Mouse (Mus musculus): ENCODE measurements around the gene Rsu1. TPM values are rescaled to one million over a fixed set of nuclear protein-coding genes. Genes with fewer than 3 reads are reported as not detected.

The Rsu1 gene
- polyA plus RNA-seq, 1 experiment from 2014 or later = 140 TPM

GRCm38 (mm10) chr2:13169962-13170361, 101.3 kb downstream of the Rsu1 start:
- DNase-seq (ENCODE audit: low spot score) (no peak), ATAC-seq (ENCODE audit: low read depth) (no peak)
- WGBS = 88% methylated on average over 6 of the region's 6 CpGs
- Histone ChIP-seq H3K27ac (replicated peaks; ENCODE audit: low read depth, low read length) (no peak overlapping the region), H3K4me3 (ENCODE audit: low read depth, low read length) (no peak overlapping the region), H3K36me3 (ENCODE audit: control insufficient read depth, insufficient read depth, low read length) (no peaks in the 10 kb centered on the region), H3K27me3 (replicated peaks; ENCODE audit: control insufficient read depth, insufficient read depth, low read length) (no peaks in the 10 kb centered on the region), H3K9ac (ENCODE audit: low read depth, low read length) (no peak overlapping the region), H3K4me1 (ENCODE audit: control insufficient read depth, insufficient read depth, low read length) (no peaks in the 10 kb centered on the region), H3K9me3 (ENCODE audit: control insufficient read depth, low read length) (no peaks in the 10 kb centered on the region), H3K4me2 (ENCODE audit: low read depth, low read length) (no peak overlapping the region)

- WGBS = 66% methylated on average over 4 of the region's 4 CpGs
- Histone ChIP-seq H3K4me2 (ENCODE audit: low read depth, low read length) (no peak overlapping the region), H3K4me3 (ENCODE audit: low read depth, low read length) (no peak overlapping the region), H3K4me1 (ENCODE audit: control insufficient read depth, insufficient read depth, low read length) (no peaks in the 10 kb centered on the region), H3K27me3 (replicated peaks; ENCODE audit: control insufficient read depth, insufficient read depth, low read length) (no peaks in the 10 kb centered on the region), H3K9ac (ENCODE audit: low read depth, low read length) (no peak overlapping the region), H3K9me3 (ENCODE audit: control insufficient read depth, low read length) (no peaks in the 10 kb centered on the region), H3K27ac (replicated peaks; ENCODE audit: low read depth, low read length) (no peak overlapping the region), H3K36me3 (ENCODE audit: control insufficient read depth, insufficient read depth, low read length) (no peaks in the 10 kb centered on the region)
- ATAC-seq (ENCODE audit: low read depth) = no peak
- DNase-seq (ENCODE audit: low spot score) = no peak
Observed at GRCm38 (mm10) chr2:13169158-13169890, 101.9 kb downstream of the Rsu1 start.

GRCm38 (mm10) chr2:13168743-13169142, 102.5 kb downstream of the Rsu1 start:
- H3K4me3 ChIP-seq (ENCODE audit: low read depth, low read length) = no peak overlapping the region
- no peaks in the 10 kb centered on the region for H3K27me3 ChIP-seq (replicated peaks; ENCODE audit: control insufficient read depth, insufficient read depth, low read length)
- DNase-seq (ENCODE audit: low spot score) (no peak), ATAC-seq (ENCODE audit: low read depth) (no peak)
- 47% methylated on average over 5 of the region's 5 CpGs for WGBS
- H3K27ac ChIP-seq (replicated peaks; ENCODE audit: low read depth, low read length) = no peak overlapping the region
- no peak overlapping the region for H3K9ac ChIP-seq (ENCODE audit: low read depth, low read length)
- no peaks in the 10 kb centered on the region for H3K4me1 ChIP-seq (ENCODE audit: control insufficient read depth, insufficient read depth, low read length)
- no peak overlapping the region for H3K4me2 ChIP-seq (ENCODE audit: low read depth, low read length)
- H3K9me3 ChIP-seq (ENCODE audit: control insufficient read depth, low read length) = no peaks in the 10 kb centered on the region
- no peaks in the 10 kb centered on the region for H3K36me3 ChIP-seq (ENCODE audit: control insufficient read depth, insufficient read depth, low read length)

- no peak for ATAC-seq (ENCODE audit: low read depth)
- no peak overlapping the region for H3K27ac ChIP-seq (replicated peaks; ENCODE audit: low read depth, low read length)
- 81% methylated on average over 2 of the region's 2 CpGs for WGBS
Observed at GRCm38 (mm10) chr2:13161717-13162116, 109.5 kb downstream of the Rsu1 start.

GRCm38 (mm10) chr2:13145245-13145644, 126.0 kb downstream of the Rsu1 start:
- ATAC-seq (ENCODE audit: low read depth) (no peak), DNase-seq (ENCODE audit: low spot score) (no peak)
- H3K9ac ChIP-seq (ENCODE audit: low read depth, low read length) = no peak overlapping the region

More at GRCm38 (mm10) chr2:13161717-13162116, 109.5 kb downstream of the Rsu1 start:
- Histone ChIP-seq H3K4me1 (ENCODE audit: control insufficient read depth, insufficient read depth, low read length) (no peaks in the 10 kb centered on the region), H3K36me3 (ENCODE audit: control insufficient read depth, insufficient read depth, low read length) (0 out of 2 replicates have a peak, but pooled peaks cover 7% of the 10 kb centered on the region), H3K4me2 (ENCODE audit: low read depth, low read length) (no peak overlapping the region), H3K27me3 (replicated peaks; ENCODE audit: control insufficient read depth, insufficient read depth, low read length) (no peaks in the 10 kb centered on the region), H3K4me3 (ENCODE audit: low read depth, low read length) (no peak overlapping the region), H3K9ac (ENCODE audit: low read depth, low read length) (no peak overlapping the region), H3K9me3 (ENCODE audit: control insufficient read depth, low read length) (no peaks in the 10 kb centered on the region)
- no peak for DNase-seq (ENCODE audit: low spot score)

GRCm38 (mm10) chr2:13134890-13135289, 136.3 kb downstream of the Rsu1 start:
- H3K4me2 ChIP-seq (ENCODE audit: low read depth, low read length) = no peak overlapping the region
- H3K4me3 ChIP-seq (ENCODE audit: low read depth, low read length) = no peak overlapping the region
- no peak for ATAC-seq (ENCODE audit: low read depth)
- H3K9ac ChIP-seq (ENCODE audit: low read depth, low read length) = no peak overlapping the region
- no peaks in the 10 kb centered on the region for H3K4me1 ChIP-seq (ENCODE audit: control insufficient read depth, insufficient read depth, low read length)
- H3K27ac ChIP-seq (replicated peaks; ENCODE audit: low read depth, low read length) = no peak overlapping the region
- H3K9me3 ChIP-seq (ENCODE audit: control insufficient read depth, low read length) = no peaks in the 10 kb centered on the region
- H3K27me3 ChIP-seq (replicated peaks; ENCODE audit: control insufficient read depth, insufficient read depth, low read length) = no peaks in the 10 kb centered on the region
- H3K36me3 ChIP-seq (ENCODE audit: control insufficient read depth, insufficient read depth, low read length) = no peaks in the 10 kb centered on the region
- no peak for DNase-seq (ENCODE audit: low spot score)
- WGBS = 62% methylated on average over 2 of the region's 2 CpGs

More at GRCm38 (mm10) chr2:13145245-13145644, 126.0 kb downstream of the Rsu1 start:
- H3K4me1 ChIP-seq (ENCODE audit: control insufficient read depth, insufficient read depth, low read length) = no peaks in the 10 kb centered on the region
- H3K27me3 ChIP-seq (replicated peaks; ENCODE audit: control insufficient read depth, insufficient read depth, low read length) = no peaks in the 10 kb centered on the region
- H3K9me3 ChIP-seq (ENCODE audit: control insufficient read depth, low read length) = no peaks in the 10 kb centered on the region
- H3K36me3 ChIP-seq (ENCODE audit: control insufficient read depth, insufficient read depth, low read length) = no peaks in the 10 kb centered on the region
- WGBS = 90% methylated on average over 6 of the region's 6 CpGs
- no peak overlapping the region for H3K27ac ChIP-seq (replicated peaks; ENCODE audit: low read depth, low read length)
- H3K4me3 ChIP-seq (ENCODE audit: low read depth, low read length) = no peak overlapping the region
- no peak overlapping the region for H3K4me2 ChIP-seq (ENCODE audit: low read depth, low read length)

GRCm38 (mm10) chr2:13132841-13133240, 138.4 kb downstream of the Rsu1 start:
- no peak for ATAC-seq (ENCODE audit: low read depth)
- 83% methylated on average over 8 of the region's 8 CpGs for WGBS
- H3K9ac ChIP-seq (ENCODE audit: low read depth, low read length) = no peak overlapping the region
- no peaks in the 10 kb centered on the region for H3K36me3 ChIP-seq (ENCODE audit: control insufficient read depth, insufficient read depth, low read length)
- H3K4me3 ChIP-seq (ENCODE audit: low read depth, low read length) = no peak overlapping the region
- no peak overlapping the region for H3K4me2 ChIP-seq (ENCODE audit: low read depth, low read length)
- H3K27me3 ChIP-seq (replicated peaks; ENCODE audit: control insufficient read depth, insufficient read depth, low read length) = no peaks in the 10 kb centered on the region
- no peak for DNase-seq (ENCODE audit: low spot score)
- no peaks in the 10 kb centered on the region for H3K4me1 ChIP-seq (ENCODE audit: control insufficient read depth, insufficient read depth, low read length)
- H3K9me3 ChIP-seq (ENCODE audit: control insufficient read depth, low read length) = no peaks in the 10 kb centered on the region
- H3K27ac ChIP-seq (replicated peaks; ENCODE audit: low read depth, low read length) = no peak overlapping the region

- Histone ChIP-seq H3K4me3 (ENCODE audit: low read depth, low read length) (no peak overlapping the region), H3K9me3 (ENCODE audit: control insufficient read depth, low read length) (no peaks in the 10 kb centered on the region), H3K27me3 (replicated peaks; ENCODE audit: control insufficient read depth, insufficient read depth, low read length) (no peaks in the 10 kb centered on the region), H3K36me3 (ENCODE audit: control insufficient read depth, insufficient read depth, low read length) (no peaks in the 10 kb centered on the region), H3K4me2 (ENCODE audit: low read depth, low read length) (no peak overlapping the region), H3K27ac (replicated peaks; ENCODE audit: low read depth, low read length) (no peak overlapping the region), H3K9ac (ENCODE audit: low read depth, low read length) (no peak overlapping the region), H3K4me1 (ENCODE audit: control insufficient read depth, insufficient read depth, low read length) (no peaks in the 10 kb centered on the region)
- WGBS = 73% methylated on average over 8 of the region's 8 CpGs
- ATAC-seq (ENCODE audit: low read depth) (no peak), DNase-seq (ENCODE audit: low spot score) (no peak)
Observed at GRCm38 (mm10) chr2:13132406-13132805, 138.8 kb downstream of the Rsu1 start.

GRCm38 (mm10) chr2:13129859-13130258, 141.4 kb downstream of the Rsu1 start:
- WGBS = 74% methylated on average over 10 of the region's 10 CpGs
- H3K27ac ChIP-seq (replicated peaks; ENCODE audit: low read depth, low read length) = no peak overlapping the region
- no peak for ATAC-seq (ENCODE audit: low read depth)
- H3K4me1 ChIP-seq (ENCODE audit: control insufficient read depth, insufficient read depth, low read length) = no peaks in the 10 kb centered on the region
- H3K4me3 ChIP-seq (ENCODE audit: low read depth, low read length) = no peak overlapping the region
- no peaks in the 10 kb centered on the region for H3K9me3 ChIP-seq (ENCODE audit: control insufficient read depth, low read length)
- no peak overlapping the region for H3K4me2 ChIP-seq (ENCODE audit: low read depth, low read length)
- no peaks in the 10 kb centered on the region for H3K27me3 ChIP-seq (replicated peaks; ENCODE audit: control insufficient read depth, insufficient read depth, low read length)
- no peak overlapping the region for H3K9ac ChIP-seq (ENCODE audit: low read depth, low read length)
- H3K36me3 ChIP-seq (ENCODE audit: control insufficient read depth, insufficient read depth, low read length) = no peaks in the 10 kb centered on the region
- DNase-seq (ENCODE audit: low spot score) = no peak
